Mouse (Mus musculus): ENCODE results near the gene Srgap1. TPM values are rescaled to one million over a fixed set of nuclear protein-coding genes. Genes with fewer than 3 reads are reported as not detected.
A peak's percentile ranks its signal among the peaks of the same experiment; 100 is the strongest.
"Not testable (repeated sequence)": the region's sequence is repeated elsewhere in the genome, so short reads cannot be mapped to it uniquely, and the experiment has no call there.

The Srgap1 gene
- polyA plus RNA-seq, 1 experiment from 2014 or later: 35.5 TPM

DNA sequence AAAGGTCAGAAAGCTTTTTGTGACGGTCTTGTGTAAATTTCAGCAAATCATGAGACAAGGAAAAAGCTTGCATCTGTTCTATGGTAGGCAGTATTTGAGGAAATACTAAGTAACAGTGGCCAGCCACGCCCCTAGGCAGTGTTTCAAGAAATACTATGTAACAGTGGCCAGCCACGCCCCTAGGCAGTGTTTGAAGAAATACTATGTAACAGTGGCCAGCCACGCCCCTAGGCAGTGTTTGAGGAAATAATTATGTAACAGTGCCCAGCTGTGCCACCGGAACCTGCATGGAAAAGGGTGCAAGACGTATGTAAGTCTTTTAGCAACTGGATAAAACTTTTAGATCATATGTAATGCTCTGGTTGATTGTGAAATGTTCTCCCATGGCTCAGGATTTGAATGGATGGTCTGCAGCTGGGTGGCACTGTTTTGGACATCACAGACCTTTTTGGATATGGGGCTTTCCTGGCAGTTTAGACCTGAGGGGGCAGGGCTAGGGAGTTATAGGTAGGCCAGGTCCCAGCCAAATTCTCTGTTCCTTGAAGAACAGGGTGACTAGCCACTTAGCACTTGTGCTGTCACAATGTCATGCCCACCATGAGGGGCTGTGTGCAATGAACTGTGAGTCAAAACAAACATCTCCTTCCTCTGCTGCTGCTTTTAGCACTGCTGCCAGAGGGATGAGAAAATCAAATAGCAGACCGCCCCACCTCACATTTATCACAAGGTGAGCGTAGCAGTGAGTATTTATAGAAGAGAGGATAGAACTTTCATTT, 250.9 kb downstream of the Srgap1 start:
- WGBS: 83% methylated on average over 8 of the region's 8 CpGs
- Histone ChIP-seq H3K9ac (no peak overlapping the region), H3K36me3 (peaks cover 49% of the 10 kb centered on the region), H3K9me3 (replicated peaks) (no peaks in the 10 kb centered on the region), H3K4me3 (no peak overlapping the region), H3K27me3 (no peaks in the 10 kb centered on the region), H3K27ac (no peak overlapping the region), H3K4me1 (no peaks in the 10 kb centered on the region), H3K4me2 (replicated peaks) (no peak overlapping the region)
- ATAC-seq (ENCODE audit: low FRiP score): no peak

DNA sequence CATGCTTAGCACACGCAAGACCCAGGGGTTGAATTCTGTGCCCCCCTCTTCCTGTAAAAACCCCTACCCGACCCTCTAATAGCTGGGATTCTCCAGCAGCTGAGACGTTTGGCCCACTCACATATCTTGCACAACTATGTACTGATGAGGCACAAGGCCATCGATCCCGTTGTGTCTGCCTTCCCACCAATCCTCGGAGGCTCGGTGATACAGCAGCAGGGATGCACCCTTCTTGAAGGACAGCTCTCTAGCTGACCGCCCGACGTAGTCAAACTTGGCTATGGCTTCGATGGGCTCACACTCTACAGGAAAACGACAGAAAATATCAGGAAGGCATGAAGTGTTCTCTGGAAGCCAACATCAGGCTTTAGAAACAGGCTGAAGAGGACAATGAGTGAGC, 252.6 kb downstream of the Srgap1 start:
- 93% methylated on average over 12 of the region's 12 CpGs for WGBS
- H3K4me1 ChIP-seq: peaks cover 9% of the 10 kb centered on the region
- ATAC-seq (ENCODE audit: low FRiP score): no peak
- no peaks in the 10 kb centered on the region for H3K9me3 ChIP-seq (replicated peaks)
- no peak overlapping the region for H3K4me2 ChIP-seq (replicated peaks)
- H3K36me3 ChIP-seq: peaks cover 33% of the 10 kb centered on the region
- H3K9ac ChIP-seq: no peak overlapping the region
- no peaks in the 10 kb centered on the region for H3K27me3 ChIP-seq
- no peak overlapping the region for H3K27ac ChIP-seq
- no peak overlapping the region for H3K4me3 ChIP-seq

DNA sequence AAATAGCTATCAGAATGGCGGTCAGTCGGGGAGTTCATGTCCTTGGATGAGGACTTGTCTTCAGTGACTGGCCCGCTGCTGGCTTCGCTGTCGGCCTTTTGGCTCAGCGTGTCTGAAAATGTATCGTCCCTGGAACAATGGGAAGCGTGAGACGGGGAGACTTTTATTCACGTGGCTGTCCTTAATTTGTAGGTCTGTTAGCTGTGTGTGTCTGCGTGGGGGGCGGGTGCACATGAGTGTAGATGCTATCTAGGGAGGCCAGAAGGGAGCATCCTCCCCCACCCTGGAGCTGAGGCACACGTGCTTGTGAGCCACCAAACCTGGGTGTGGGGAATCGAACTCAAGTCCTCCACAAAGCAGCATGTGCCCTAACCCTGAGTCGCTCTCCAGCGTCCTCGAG, 254.5 kb downstream of the Srgap1 start:
- Histone ChIP-seq H3K9me3 (replicated peaks) (no peaks in the 10 kb centered on the region), H3K4me1 (peaks cover 9% of the 10 kb centered on the region), H3K4me2 (replicated peaks) (no peak overlapping the region), H3K9ac (no peak overlapping the region), H3K4me3 (no peak overlapping the region), H3K36me3 (peaks cover 29% of the 10 kb centered on the region), H3K27me3 (no peaks in the 10 kb centered on the region), H3K27ac (0 out of 2 replicates have a peak overlapping the region, but pooled peaks have one; percentile 7)
- ATAC-seq (ENCODE audit: low FRiP score): no peak
- WGBS: 79% methylated on average over 17 of the region's 17 CpGs

DNA sequence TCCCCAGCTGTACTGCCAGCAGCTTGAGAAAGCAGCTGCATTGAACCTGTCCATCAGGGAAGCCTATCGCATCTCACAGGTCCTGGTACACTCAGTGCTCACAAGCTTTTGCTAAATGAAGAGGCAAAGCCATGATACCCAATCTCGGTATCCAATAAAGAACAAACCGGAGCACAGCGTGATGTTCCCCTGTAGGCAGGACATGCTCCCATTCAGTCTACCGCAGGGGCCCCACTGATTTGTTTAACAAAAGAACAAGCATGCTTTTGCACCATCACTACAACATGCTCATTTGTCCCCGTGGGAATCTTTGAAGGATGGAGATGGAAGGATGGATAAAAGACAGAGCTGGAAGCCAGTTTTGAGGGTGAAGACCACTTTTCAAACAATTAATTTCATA, 257.0 kb downstream of the Srgap1 start:
- Histone ChIP-seq H3K4me2 (replicated peaks) (no peak overlapping the region), H3K4me1 (peaks cover 9% of the 10 kb centered on the region), H3K4me3 (no peak overlapping the region), H3K9me3 (replicated peaks) (no peaks in the 10 kb centered on the region), H3K36me3 (peaks cover 33% of the 10 kb centered on the region), H3K27ac (peak overlapping the region; percentile 12; the same call in 1 of the 2 replicates), H3K27me3 (no peaks in the 10 kb centered on the region), H3K9ac (no peak overlapping the region)
- no peak for ATAC-seq (ENCODE audit: low FRiP score)
- WGBS: 33% methylated on average over 6 of the region's 6 CpGs

DNA sequence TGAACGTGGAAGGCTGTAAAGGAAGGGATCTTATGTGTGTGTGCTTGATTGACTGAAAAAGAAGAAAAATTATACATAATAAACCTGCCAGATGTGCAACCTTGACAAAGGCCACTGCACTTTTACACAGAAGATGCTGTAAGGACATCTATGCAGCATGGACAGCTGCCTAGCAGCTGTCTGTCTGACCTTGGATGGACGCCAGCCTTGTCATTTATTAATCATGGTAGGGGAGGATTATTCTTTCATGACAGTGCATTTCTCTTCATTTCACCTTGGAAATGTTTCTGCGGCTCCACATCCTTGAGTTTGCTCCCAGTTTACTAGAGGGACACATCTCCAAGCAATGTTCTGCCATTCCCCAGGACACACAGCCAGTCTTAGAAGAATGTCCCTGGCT, 258.6 kb downstream of the Srgap1 start:
- H3K4me3 ChIP-seq: no peak overlapping the region
- H3K27ac ChIP-seq: no peak overlapping the region
- H3K4me2 ChIP-seq (replicated peaks): no peak overlapping the region
- no peak for ATAC-seq (ENCODE audit: low FRiP score)
- WGBS: 88% methylated on average over 3 of the region's 3 CpGs
- 0 out of 2 replicates have a peak, but pooled peaks cover 5% of the 10 kb centered on the region for H3K9me3 ChIP-seq (replicated peaks)
- peaks cover 39% of the 10 kb centered on the region for H3K36me3 ChIP-seq
- H3K9ac ChIP-seq: no peak overlapping the region
- H3K27me3 ChIP-seq: no peaks in the 10 kb centered on the region
- H3K4me1 ChIP-seq: peaks cover 9% of the 10 kb centered on the region

DNA sequence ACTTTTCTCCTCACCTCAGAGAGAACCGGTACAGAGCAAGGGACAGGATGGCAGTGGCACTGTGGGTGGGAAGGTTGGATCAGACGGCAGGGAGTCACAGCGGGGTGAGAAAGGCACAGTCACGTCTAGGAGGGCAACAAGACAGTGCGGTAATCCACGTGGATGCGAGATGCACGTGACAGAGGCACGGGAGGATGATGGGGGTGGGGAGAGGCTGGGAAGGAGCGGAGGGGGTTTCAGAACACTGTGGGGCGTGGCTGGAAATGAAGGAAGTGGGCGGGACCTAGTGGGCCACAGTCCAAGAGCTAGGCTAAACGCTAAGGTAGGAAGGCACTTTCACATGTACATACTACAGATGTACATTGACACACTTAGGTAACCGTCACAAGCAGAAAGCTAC, 266.0 kb downstream of the Srgap1 start:
- Histone ChIP-seq H3K27me3 (no peaks in the 10 kb centered on the region), H3K4me2 (replicated peaks) (no peak overlapping the region), H3K36me3 (peaks cover 39% of the 10 kb centered on the region), H3K9ac (no peak overlapping the region), H3K9me3 (replicated peaks) (0 out of 2 replicates have a peak, but pooled peaks cover 5% of the 10 kb centered on the region), H3K4me3 (no peak overlapping the region), H3K4me1 (no peaks in the 10 kb centered on the region), H3K27ac (no peak overlapping the region)
- WGBS: 51% methylated on average over 14 of the region's 14 CpGs
- ATAC-seq (ENCODE audit: low FRiP score): no peak

DNA sequence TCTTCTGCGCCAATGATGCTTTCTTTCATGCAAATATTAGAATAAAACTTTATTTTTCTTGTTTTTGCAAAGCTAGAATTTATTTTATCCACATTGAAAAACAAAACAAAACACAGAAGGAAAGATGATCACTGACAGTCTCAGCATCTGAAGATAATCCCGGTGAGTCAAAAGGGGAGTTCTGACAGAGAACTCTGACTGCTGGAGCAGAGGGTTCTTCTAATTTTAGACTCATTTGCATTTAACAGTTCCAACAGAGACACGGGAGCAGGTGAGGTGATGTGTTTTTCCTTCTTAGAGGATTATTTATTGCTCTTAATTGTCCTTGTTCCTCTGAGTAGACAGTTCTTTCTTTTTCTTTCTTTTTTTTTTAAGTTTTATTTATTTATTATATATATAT, 271.1 kb downstream of the Srgap1 start:
- 65% methylated on average over 3 of the region's 3 CpGs for WGBS
- no peak for ATAC-seq (ENCODE audit: low FRiP score)

DNA sequence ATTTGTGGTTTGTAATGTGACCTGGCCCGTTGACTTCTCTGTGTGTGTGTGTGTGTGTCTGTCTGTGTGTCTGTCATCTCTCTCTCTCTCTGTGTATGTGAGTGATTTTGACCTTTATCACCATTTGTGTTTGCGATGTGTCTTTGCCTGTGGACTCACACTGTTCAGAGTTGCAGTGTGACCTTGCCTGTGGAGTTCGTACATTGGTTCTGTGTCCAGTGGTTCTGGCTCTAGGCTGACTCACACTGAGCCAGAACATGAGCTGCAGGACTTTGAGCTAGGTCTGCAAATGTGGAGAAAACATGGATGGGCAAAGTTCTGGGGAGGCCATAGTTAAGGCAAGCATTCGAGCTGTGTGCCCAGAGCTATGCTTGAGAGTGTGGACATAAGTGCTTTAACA, 273.3 kb downstream of the Srgap1 start:
- H3K4me3 ChIP-seq: no peak overlapping the region
- no peak overlapping the region for H3K4me2 ChIP-seq (replicated peaks)
- ATAC-seq (ENCODE audit: low FRiP score): no peak
- WGBS: 80% methylated on average over 4 of the region's 4 CpGs
- H3K9me3 ChIP-seq (replicated peaks): no peaks in the 10 kb centered on the region
- no peak overlapping the region for H3K27ac ChIP-seq
- no peaks in the 10 kb centered on the region for H3K4me1 ChIP-seq
- no peaks in the 10 kb centered on the region for H3K27me3 ChIP-seq
- H3K36me3 ChIP-seq: no peaks in the 10 kb centered on the region
- no peak overlapping the region for H3K9ac ChIP-seq

More for the DNA sequence above, 271.1 kb downstream of the Srgap1 start:
- H3K36me3 ChIP-seq: no peaks in the 10 kb centered on the region
- H3K27me3 ChIP-seq: no peaks in the 10 kb centered on the region
- no peak overlapping the region for H3K9ac ChIP-seq
- H3K4me2 ChIP-seq (replicated peaks): no peak overlapping the region
- H3K4me3 ChIP-seq: no peak overlapping the region
- H3K27ac ChIP-seq: no peak overlapping the region
- H3K9me3 ChIP-seq (replicated peaks): no peaks in the 10 kb centered on the region
- H3K4me1 ChIP-seq: no peaks in the 10 kb centered on the region

DNA sequence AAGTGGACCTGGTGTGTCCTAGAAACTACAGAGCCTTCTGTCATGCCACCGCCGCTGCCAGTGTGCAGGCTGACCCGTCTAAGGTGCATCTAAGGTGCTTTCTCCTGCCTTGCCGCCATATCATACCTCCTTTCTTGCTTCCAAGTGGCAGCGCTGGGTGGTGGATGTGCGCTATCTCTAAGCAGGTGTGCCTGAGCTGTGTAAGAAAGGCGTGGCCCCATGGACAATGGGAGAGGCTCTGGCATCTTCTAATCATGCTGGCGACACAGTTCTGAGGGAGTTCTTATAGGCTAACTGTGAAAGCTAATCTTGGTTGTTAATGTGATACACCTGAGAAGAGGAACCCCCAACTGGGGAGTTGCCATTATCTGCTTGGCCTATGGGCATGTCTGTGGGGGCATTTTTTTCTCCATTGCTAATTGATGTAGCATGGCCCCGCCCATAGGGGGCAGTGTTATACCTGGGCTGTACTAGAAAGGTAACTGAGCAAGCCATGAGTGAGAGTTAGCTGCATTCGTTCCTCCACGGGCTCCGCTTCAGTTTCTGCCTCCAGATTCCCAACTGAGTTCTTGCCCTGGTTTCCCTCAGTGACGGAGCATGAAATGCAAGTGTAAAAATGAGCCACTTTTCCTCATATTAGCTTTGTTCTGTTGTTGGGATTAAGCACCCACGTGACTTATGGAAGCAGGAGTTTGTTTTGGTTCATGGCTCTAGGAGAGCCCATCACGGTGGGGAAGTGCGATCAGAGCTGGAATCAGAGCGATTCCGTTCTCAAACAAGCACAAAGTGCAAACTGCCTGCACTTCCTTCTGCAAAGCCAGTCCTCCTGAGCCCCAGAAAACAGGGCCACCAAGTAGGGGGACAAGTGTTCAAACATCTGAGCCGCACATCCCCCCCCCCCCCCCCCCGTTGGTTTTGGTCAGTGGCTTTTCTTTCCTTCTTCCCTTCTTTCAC, 276.2 kb downstream of the Srgap1 start:
- Histone ChIP-seq H3K9ac (no peak overlapping the region), H3K27ac (no peak overlapping the region), H3K36me3 (no peaks in the 10 kb centered on the region), H3K4me3 (no peak overlapping the region), H3K4me2 (replicated peaks) (peak overlapping the region; percentile 19; the same call in 1 of the 2 replicates), H3K4me1 (no peaks in the 10 kb centered on the region), H3K9me3 (replicated peaks) (no peaks in the 10 kb centered on the region), H3K27me3 (no peaks in the 10 kb centered on the region)
- WGBS: 50% methylated on average over 20 of the region's 20 CpGs
- no peak for ATAC-seq (ENCODE audit: low FRiP score)

DNA sequence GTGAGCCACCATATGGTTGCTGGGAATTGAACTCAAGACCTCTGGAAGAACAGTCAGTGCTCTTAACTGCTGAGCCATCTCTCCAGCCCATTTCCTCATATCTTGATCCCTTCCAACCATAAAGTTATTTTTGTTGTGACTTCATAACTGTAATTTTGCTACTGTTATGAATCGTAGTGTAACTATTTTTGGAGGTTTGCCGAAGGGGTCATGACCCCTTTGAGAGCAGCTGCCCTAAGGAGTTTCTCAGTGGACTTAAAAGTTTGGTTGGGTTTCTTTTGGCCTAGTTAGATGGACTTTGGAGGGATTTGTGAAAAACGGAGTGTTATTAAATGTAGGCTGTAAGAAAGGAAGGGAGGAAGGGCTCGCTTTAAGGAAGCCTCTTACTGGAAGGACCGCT, 277.4 kb downstream of the Srgap1 start:
- no peak for ATAC-seq (ENCODE audit: low FRiP score)
- 95% methylated on average over 5 of the region's 5 CpGs for WGBS
- Histone ChIP-seq H3K4me1 (peaks cover 10% of the 10 kb centered on the region; the same call in 1 of the 2 replicates), H3K4me3 (no peak overlapping the region), H3K9me3 (replicated peaks) (no peaks in the 10 kb centered on the region), H3K27ac (no peak overlapping the region), H3K9ac (no peak overlapping the region), H3K4me2 (replicated peaks) (no peak overlapping the region), H3K27me3 (no peaks in the 10 kb centered on the region), H3K36me3 (no peaks in the 10 kb centered on the region)

DNA sequence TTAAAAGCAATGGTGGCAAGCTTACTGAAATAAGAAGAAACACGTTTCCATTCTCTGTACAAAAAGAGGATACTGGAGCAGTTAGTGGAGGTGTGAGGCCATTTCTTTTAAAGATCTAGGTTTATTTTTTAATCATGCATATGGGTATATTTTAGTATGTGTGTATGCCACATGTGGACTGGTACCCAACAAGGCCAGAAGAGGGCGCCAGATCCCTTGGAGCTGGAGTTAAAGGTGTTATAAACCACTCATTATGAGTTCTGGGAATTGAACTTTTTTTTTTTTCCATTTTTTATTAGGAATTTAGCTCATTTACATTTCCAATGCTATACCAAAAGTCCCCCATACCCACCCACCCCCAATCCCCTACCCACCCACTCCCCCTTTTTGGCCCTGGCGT, 279.8 kb downstream of the Srgap1 start:
- H3K9me3 ChIP-seq (replicated peaks); H3K36me3 ChIP-seq; H3K9ac ChIP-seq; H3K4me3 ChIP-seq; ATAC-seq (ENCODE audit: low FRiP score); H3K27ac ChIP-seq; H3K27me3 ChIP-seq; H3K4me2 ChIP-seq (replicated peaks): not testable (repeated sequence)
- 74% methylated on average over 3 of the region's 3 CpGs for WGBS
- peaks cover 10% of the 10 kb centered on the region; the same call in 1 of the 2 replicates for H3K4me1 ChIP-seq

Measured in hindbrain, embryonic 12.5 days (tissue).